17 mouse cellular contexts compared by ENCODE assay signal in genomic region chr13:96680163-96681087, GRCm38 (mm10). TPM values are rescaled to one million over a fixed set of nuclear protein-coding genes. Genes with fewer than 3 reads are reported as not detected.
DNase-seq lines count a peak whose midpoint lies in the region; ATAC-seq and TF ChIP-seq lines count a peak whose summit lies in the region.
"Had no signal": no experiment of that assay in that cellular context is flagged by ENCODE, and none has a peak within 500 bp of the region (broad histone marks: within the 10 kb centered on the region; RNA-seq: fewer than 3 reads in every experiment).

No protein-coding gene starts in this region.

- H3K4me2 ChIP-seq in embryonic facial prominence, embryonic 14.5 days (ENCODE audit: low read depth, low read length): no peak overlapping the region
- no peak overlapping the region for H3K4me2 ChIP-seq in lung, embryonic 16.5 days (ENCODE audit: low read depth, low read length)
- no peak overlapping the region for H3K4me2 ChIP-seq in lung, postnatal 0 days (replicated peaks; ENCODE audit: low read depth, low read length)
- H3K4me2 ChIP-seq in neural tube, embryonic 15.5 days: no peak overlapping the region
- H3K4me2 ChIP-seq: liver, embryonic 12.5 days; midbrain, embryonic 13.5 days had no signal

- no peak for TF ChIP-seq EP300 in lung, postnatal 0 days (IDR thresholded peaks at IDR 0.05)

- 69% methylated on average over 9 of the region's 9 CpGs for WGBS in embryonic facial prominence, embryonic 14.5 days
- 89% methylated on average over 9 of the region's 9 CpGs for WGBS in embryonic facial prominence, embryonic 10.5 days
- 57% methylated on average over 9 of the region's 9 CpGs for WGBS in lung, embryonic 16.5 days
- 48% methylated on average over 9 of the region's 9 CpGs for WGBS in lung, postnatal 0 days
- 82% methylated on average over 9 of the region's 9 CpGs for WGBS in neural tube, embryonic 15.5 days

- TF ChIP-seq CTCF in lung, postnatal 0 days (IDR thresholded peaks at IDR 0.05): no peak

- no peak for ATAC-seq in embryonic facial prominence, embryonic 14.5 days (ENCODE audit: low read depth)
- ATAC-seq in lung, embryonic 16.5 days (ENCODE audit: low read depth): 0 out of 2 replicates have a peak, but pooled peaks have one; percentile 34
- ATAC-seq in lung, postnatal 0 days: no peak
- ATAC-seq in neural tube, embryonic 15.5 days (ENCODE audit: low FRiP score): no peak
- ATAC-seq: liver, embryonic 12.5 days; midbrain, embryonic 13.5 days had no signal

- H3K9me3 ChIP-seq in embryonic facial prominence, embryonic 14.5 days (ENCODE audit: control insufficient read depth, low read length): no peaks in the 10 kb centered on the region
- H3K9me3 ChIP-seq in embryonic facial prominence, embryonic 10.5 days: no peaks in the 10 kb centered on the region
- H3K9me3 ChIP-seq in lung, embryonic 16.5 days (ENCODE audit: control insufficient read depth, low read length): no peaks in the 10 kb centered on the region
- H3K9me3 ChIP-seq in lung, postnatal 0 days (ENCODE audit: low read length): no peaks in the 10 kb centered on the region
- H3K9me3 ChIP-seq in neural tube, embryonic 15.5 days (replicated peaks): no peaks in the 10 kb centered on the region
- H3K9me3 ChIP-seq: heart, embryonic 10.5 days; liver, embryonic 12.5 days; midbrain, embryonic 13.5 days had no signal

- no peak overlapping the region for H3K9ac ChIP-seq in embryonic facial prominence, embryonic 14.5 days (ENCODE audit: low read depth, low read length)
- H3K9ac ChIP-seq in lung, embryonic 16.5 days (ENCODE audit: low read length): no peak overlapping the region
- no peak overlapping the region for H3K9ac ChIP-seq in lung, postnatal 0 days (replicated peaks; ENCODE audit: low read depth)
- H3K9ac ChIP-seq in neural tube, embryonic 15.5 days (replicated peaks): no peak overlapping the region
- H3K9ac ChIP-seq: liver, embryonic 12.5 days; midbrain, embryonic 13.5 days had no signal

- peak; percentile 39 for DNase-seq in embryonic facial prominence, embryonic 14.5 days (ENCODE audit: low spot score)
- no peak for DNase-seq in embryonic facial prominence, embryonic 10.5 days (ENCODE audit: low spot score)
- no peak for DNase-seq in lung, postnatal 0 days (ENCODE audit: low spot score)
- peak; percentile 15 to 44 for DNase-seq in layer of hippocampus, postnatal 36 days
- DNase-seq in right cerebral cortex, postnatal 25 days: peak; percentile 48
- no peak for DNase-seq in gastrocnemius, postnatal 10 days
- DNase-seq: cerebellum, postnatal 10 days; heart, postnatal 36 days; lung, postnatal 14 days; retina, postnatal 1 day; thymus, postnatal 25 days had no signal

- no peaks in the 10 kb centered on the region for H3K36me3 ChIP-seq in embryonic facial prominence, embryonic 14.5 days (ENCODE audit: control insufficient read depth, insufficient read depth, low read length)
- no peaks in the 10 kb centered on the region for H3K36me3 ChIP-seq in embryonic facial prominence, embryonic 10.5 days (replicated peaks)
- H3K36me3 ChIP-seq in lung, embryonic 16.5 days (ENCODE audit: control insufficient read depth, insufficient read depth, low read length): no peaks in the 10 kb centered on the region
- no peaks in the 10 kb centered on the region for H3K36me3 ChIP-seq in lung, postnatal 0 days (ENCODE audit: insufficient read depth, low read length)
- no peaks in the 10 kb centered on the region for H3K36me3 ChIP-seq in neural tube, embryonic 15.5 days
- H3K36me3 ChIP-seq: heart, embryonic 10.5 days; liver, embryonic 12.5 days; midbrain, embryonic 13.5 days had no signal

- no peaks in the 10 kb centered on the region for H3K27me3 ChIP-seq in embryonic facial prominence, embryonic 14.5 days (replicated peaks; ENCODE audit: control insufficient read depth, insufficient read depth, low read length)
- no peaks in the 10 kb centered on the region for H3K27me3 ChIP-seq in embryonic facial prominence, embryonic 10.5 days (replicated peaks; ENCODE audit: low read depth, poor library complexity, severe bottlenecking)
- no peaks in the 10 kb centered on the region for H3K27me3 ChIP-seq in lung, embryonic 16.5 days (ENCODE audit: control insufficient read depth, insufficient read depth, low read depth, low read length)
- no peaks in the 10 kb centered on the region for H3K27me3 ChIP-seq in lung, postnatal 0 days (replicated peaks; ENCODE audit: insufficient read depth, low read length)
- H3K27me3 ChIP-seq in neural tube, embryonic 15.5 days (replicated peaks): no peaks in the 10 kb centered on the region
- H3K27me3 ChIP-seq: liver, embryonic 12.5 days; midbrain, embryonic 13.5 days had no signal

- H3K4me3 ChIP-seq in embryonic facial prominence, embryonic 14.5 days (ENCODE audit: low read depth, low read length): no peak overlapping the region
- H3K4me3 ChIP-seq in embryonic facial prominence, embryonic 10.5 days: no peak overlapping the region
- no peak overlapping the region for H3K4me3 ChIP-seq in lung, embryonic 16.5 days (ENCODE audit: low read length)
- no peak overlapping the region for H3K4me3 ChIP-seq in lung, postnatal 0 days (ENCODE audit: low read depth, low read length)
- no peak overlapping the region for H3K4me3 ChIP-seq in neural tube, embryonic 15.5 days (replicated peaks)
- H3K4me3 ChIP-seq: heart, embryonic 10.5 days; liver, embryonic 12.5 days; midbrain, embryonic 13.5 days had no signal

- H3K27ac ChIP-seq in embryonic facial prominence, embryonic 14.5 days (replicated peaks; ENCODE audit: low read depth, low read length): no peak overlapping the region
- H3K27ac ChIP-seq in embryonic facial prominence, embryonic 10.5 days (replicated peaks): no peak overlapping the region
- H3K27ac ChIP-seq in lung, embryonic 16.5 days (ENCODE audit: low read length): no peak overlapping the region
- no peak overlapping the region for H3K27ac ChIP-seq in lung, postnatal 0 days (ENCODE audit: low read length)
- H3K27ac ChIP-seq in neural tube, embryonic 15.5 days (replicated peaks): no peak overlapping the region
- H3K27ac ChIP-seq: heart, embryonic 10.5 days; kidney, postnatal 0 days; liver, embryonic 12.5 days; midbrain, embryonic 13.5 days had no signal

- no peaks in the 10 kb centered on the region for H3K4me1 ChIP-seq in embryonic facial prominence, embryonic 14.5 days (ENCODE audit: control insufficient read depth, insufficient read depth, low read length)
- no peaks in the 10 kb centered on the region for H3K4me1 ChIP-seq in embryonic facial prominence, embryonic 10.5 days
- H3K4me1 ChIP-seq in lung, embryonic 16.5 days (replicated peaks; ENCODE audit: control insufficient read depth, insufficient read depth, low read length): no peaks in the 10 kb centered on the region
- H3K4me1 ChIP-seq in lung, postnatal 0 days (ENCODE audit: insufficient read depth, low read depth, low read length): peaks cover 3% of the 10 kb centered on the region; the same call in 1 of the 2 replicates
- H3K4me1 ChIP-seq in neural tube, embryonic 15.5 days: no peaks in the 10 kb centered on the region
- H3K4me1 ChIP-seq: midbrain, embryonic 13.5 days had no signal

RNA-seq across cellular contexts. Expression of gene Hmgcr, which starts 9.7 kb away (rescaled TPM):
- polyA plus RNA-seq in embryonic facial prominence, embryonic 14.5 days (2014; fragmentation: Nextera tagmentation; extraction: Ambion mirVana): 63.0 and 79.7 TPM in 2 replicates
- polyA plus RNA-seq in embryonic facial prominence, embryonic 10.5 days (2016; fragmentation: Nextera tagmentation; extraction: Ambion mirVana): 131 and 141 TPM in 2 replicates
- polyA plus RNA-seq in lung, embryonic 16.5 days (2015; fragmentation: Nextera tagmentation; extraction: Ambion mirVana): 43.9 and 46.2 TPM in 2 replicates
- polyA plus RNA-seq in lung, postnatal 0 days (2015; fragmentation: Nextera tagmentation; extraction: Ambion mirVana): 32.6 and 37.0 TPM in 2 replicates
- total RNA-seq in layer of hippocampus, postnatal 36 days (2021): 100 to 1,000 TPM; 105 to 120 TPM
- 10 to 100 TPM; 19.4 to 20.1 TPM for total RNA-seq in gastrocnemius, postnatal 10 days (2021)
- polyA plus RNA-seq in neural tube, embryonic 15.5 days (2015; fragmentation: Nextera tagmentation; extraction: Ambion mirVana): 136 and 156 TPM in 2 replicates

Comparison
In these comparisons a context has a peak if more than half of its experiments do, and no peak if none do; other contexts are left out.
1. DNase-seq: peak in embryonic facial prominence, embryonic 14.5 days (single experiment), layer of hippocampus, postnatal 36 days (2 of 2) and right cerebral cortex, postnatal 25 days (single experiment); none in embryonic facial prominence, embryonic 10.5 days (single experiment), lung, postnatal 0 days (single experiment) and gastrocnemius, postnatal 10 days (single experiment).